Mouse (Mus musculus) heart, postnatal 0 days (tissue): ENCODE measurements at regions not wholly inside any gene's neighbourhood (a gene's known extent, or its start where the extent isn't known, plus 50 kb on each side); places are given as distances from the start of the nearest gene placed in this dataset.

ENCODE experiments used
- CTCF ChIP-seq: IDR thresholded peaks from 2 replicates; pipeline ENCODE4 v1.5.1; 2016; ENCODE audit warnings: antibody characterized with exemption, control low read depth, low read depth
- EP300 ChIP-seq: IDR thresholded peaks from 2 replicates; pipeline ENCODE4 v1.6.1; 2016; ENCODE audit warnings: antibody characterized with exemption, low read depth

DNA sequence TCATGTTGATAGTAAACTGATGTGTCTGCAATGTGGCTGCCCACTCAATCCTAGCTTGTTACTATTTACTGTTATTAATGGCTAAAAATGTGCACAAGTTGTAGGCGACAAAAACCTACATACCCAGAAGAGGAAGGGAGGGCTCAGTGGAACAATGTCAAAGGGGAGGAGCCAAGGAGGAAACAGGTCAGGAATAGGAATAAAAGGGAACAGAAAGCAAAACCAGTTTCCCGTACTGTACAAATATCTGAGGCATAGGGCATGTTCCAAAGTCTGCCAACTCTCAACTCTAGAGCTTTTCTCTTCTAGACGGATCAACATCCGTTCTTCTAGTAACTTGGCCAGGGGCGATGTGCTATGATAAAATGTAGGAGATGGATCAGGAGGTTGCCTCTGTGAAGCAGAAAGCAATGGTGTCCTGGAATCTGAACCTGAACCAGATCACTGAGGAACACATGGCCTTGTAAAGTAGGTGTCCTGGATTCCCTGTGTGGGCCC is 59.9 kb downstream of the Kctd12 start:
- TF ChIP-seq CTCF (no peak), EP300 (no peak)
